Mouse (Mus musculus): ENCODE data around the gene Immp2l.

GRCm38 (mm10) chr12:41510588-41510987, 486.7 kb downstream of the Immp2l start:
- TF ChIP-seq CHD2 (IDR thresholded peaks at IDR 0.05; ENCODE audit: low read depth, low read length) (no peak), HCFC1 (IDR thresholded peaks at IDR 0.05; ENCODE audit: borderline replicate concordance, insufficient read depth, low read length) (no peak)

All from ES-E14 (cell line).